10 mouse cellular contexts compared by ENCODE assay signal in genomic region chrX:164541436-164542317, GRCm38 (mm10). TPM values are rescaled to one million over a fixed set of nuclear protein-coding genes. Genes with fewer than 3 reads are reported as not detected.
DNase-seq lines count a peak whose midpoint lies in the region; ATAC-seq and TF ChIP-seq lines count a peak whose summit lies in the region.
"Had no signal": no experiment of that assay in that cellular context is flagged by ENCODE, and none has a peak within 500 bp of the region (broad histone marks: within the 10 kb centered on the region; RNA-seq: fewer than 3 reads in every experiment).

No protein-coding gene starts in this region.

- no peak for TF ChIP-seq POLR2A in CH12.LX (IDR thresholded peaks at IDR 0.05; ENCODE audit: low read depth, low read length)

- no peaks in the 10 kb centered on the region for H3K79me2 ChIP-seq in CH12.LX (replicated peaks; ENCODE audit: control insufficient read depth, extremely low read depth, insufficient read depth, poor library complexity, severe bottlenecking)

- no peak overlapping the region for H3K4me2 ChIP-seq in intestine, postnatal 0 days (replicated peaks; ENCODE audit: low read depth)
- no peak overlapping the region for H3K4me2 ChIP-seq in intestine, embryonic 16.5 days (ENCODE audit: low read depth, low read length)
- H3K4me2 ChIP-seq in CH12.LX (ENCODE audit: insufficient read depth, low read depth, poor library complexity, severe bottlenecking) = no peak overlapping the region
- H3K4me2 ChIP-seq: embryonic facial prominence, embryonic 13.5 days; liver, embryonic 13.5 days had no signal

- no peaks in the 10 kb centered on the region for H3K36me3 ChIP-seq in intestine, postnatal 0 days (ENCODE audit: control insufficient read depth, insufficient read depth)
- H3K36me3 ChIP-seq in intestine, embryonic 16.5 days (ENCODE audit: control insufficient read depth, insufficient read depth, low read length) = no peaks in the 10 kb centered on the region
- H3K36me3 ChIP-seq in CH12.LX (replicated peaks in 1 of 2; ENCODE audit: control insufficient read depth in 1 of 2, insufficient read depth in 1 of 2, low read length in 1 of 2) = no peaks in the 10 kb centered on the region
- H3K36me3 ChIP-seq: embryonic facial prominence, embryonic 13.5 days; liver, embryonic 13.5 days had no signal

- TF ChIP-seq CTCF in intestine, postnatal 0 days (IDR thresholded peaks at IDR 0.05; ENCODE audit: low read depth) = peak; percentile 65
- TF ChIP-seq CTCF in CH12.LX (conservative IDR thresholded peaks at IDR 0.05 in 1 of 2, IDR thresholded peaks at IDR 0.05 in 1 of 2; ENCODE audit: low read depth in 2 of 2, low read length in 2 of 2) = peak in 1 of 2 experiments; percentile 57; a peak in 2 of 4 replicates

- no peaks in the 10 kb centered on the region for H3K27me3 ChIP-seq in intestine, postnatal 0 days (replicated peaks; ENCODE audit: control insufficient read depth, insufficient read depth, low read length)
- no peaks in the 10 kb centered on the region for H3K27me3 ChIP-seq in intestine, embryonic 16.5 days (replicated peaks; ENCODE audit: control insufficient read depth, insufficient read depth, low read length)
- H3K27me3 ChIP-seq in CH12.LX (replicated peaks) = no peaks in the 10 kb centered on the region
- H3K27me3 ChIP-seq: liver, embryonic 13.5 days had no signal

- dilution Hi-C loops in CH12.LX (cut with MboI; ENCODE audit: extremely low pct_ligation_motif_present, extremely low pct_unique_long_range_greater_than_20kb, low sequenced_read_pairs) = no loop called here

- no peak overlapping the region for H3K9ac ChIP-seq in intestine, postnatal 0 days (ENCODE audit: low read depth, low read length)
- no peak overlapping the region for H3K9ac ChIP-seq in intestine, embryonic 16.5 days (ENCODE audit: low read depth, low read length)
- H3K9ac ChIP-seq in CH12.LX (ENCODE audit: insufficient read depth, low read depth) = no peak overlapping the region
- H3K9ac ChIP-seq: embryonic facial prominence, embryonic 13.5 days; liver, embryonic 13.5 days had no signal

- H3K4me1 ChIP-seq in intestine, postnatal 0 days (replicated peaks; ENCODE audit: control insufficient read depth, insufficient read depth, low read length) = no peaks in the 10 kb centered on the region
- no peaks in the 10 kb centered on the region for H3K4me1 ChIP-seq in intestine, embryonic 16.5 days (ENCODE audit: control insufficient read depth, insufficient read depth, low read length)
- H3K4me1 ChIP-seq in CH12.LX (ENCODE audit: control insufficient read depth in 1 of 2, insufficient read depth in 2 of 2) = no peaks in the 10 kb centered on the region
- H3K4me1 ChIP-seq: embryonic facial prominence, embryonic 13.5 days; liver, embryonic 13.5 days had no signal

- peak; percentile 68 for TF ChIP-seq RAD21 in CH12.LX (IDR thresholded peaks at IDR 0.05; ENCODE audit: low read depth, low read length)

- in situ Hi-C loops in CH12.LX (cut with MboI; ENCODE audit: low pct_ligation_motif_present, low pct_unique_long_range_greater_than_20kb, low sequenced_read_pairs) = no loop called here

- H3K9me3 ChIP-seq in intestine, postnatal 0 days (ENCODE audit: control insufficient read depth) = no peaks in the 10 kb centered on the region
- no peaks in the 10 kb centered on the region for H3K9me3 ChIP-seq in intestine, embryonic 16.5 days (ENCODE audit: control insufficient read depth, low read length)
- H3K9me3 ChIP-seq in CH12.LX (replicated peaks; ENCODE audit: low read length) = no peaks in the 10 kb centered on the region
- H3K9me3 ChIP-seq: embryonic facial prominence, embryonic 13.5 days; liver, embryonic 13.5 days had no signal

- no peak overlapping the region for H3K4me3 ChIP-seq in intestine, postnatal 0 days (ENCODE audit: low read depth, low read length)
- no peak overlapping the region for H3K4me3 ChIP-seq in intestine, embryonic 16.5 days (ENCODE audit: low read length)
- H3K4me3 ChIP-seq in CH12.LX (replicated peaks in 1 of 3; ENCODE audit: low read depth in 2 of 3, low read length in 2 of 3, poor library complexity in 1 of 3) = no peak overlapping the region
- H3K4me3 ChIP-seq: embryonic facial prominence, embryonic 13.5 days; liver, embryonic 13.5 days had no signal

- no peak for ATAC-seq in intestine, postnatal 0 days
- ATAC-seq in intestine, embryonic 16.5 days = no peak

- peak; percentile 46 for DNase-seq in CH12.LX (ENCODE audit: extremely low read depth)
- DNase-seq in NIH3T3 (ENCODE audit: low read depth) = peak; percentile 72
- DNase-seq in hindlimb bud, embryonic 11.5 days (ENCODE audit: extremely low spot score, low read depth, low spot score) = peak; percentile 31
- DNase-seq in skeletal muscle tissue, adult 2 months (ENCODE audit: low read depth, low spot score) = peak; percentile 18
- no peak for DNase-seq in urinary bladder, postnatal 4 days (ENCODE audit: low spot score in 2 of 2)
- no peak for DNase-seq in cerebellum, adult 11-12 months
- DNase-seq: liver, embryonic 13.5 days had no signal

- H3K27ac ChIP-seq in intestine, postnatal 0 days (ENCODE audit: low read depth, low read length) = no peak overlapping the region
- no peak overlapping the region for H3K27ac ChIP-seq in intestine, embryonic 16.5 days (ENCODE audit: low read length)
- no peak overlapping the region for H3K27ac ChIP-seq in CH12.LX (ENCODE audit: insufficient read depth, low read depth)
- H3K27ac ChIP-seq: embryonic facial prominence, embryonic 13.5 days; liver, embryonic 13.5 days had no signal

- TF ChIP-seq EP300 in CH12.LX (IDR thresholded peaks at IDR 0.05; ENCODE audit: low read length) = no peak

- WGBS in intestine, postnatal 0 days = 46% methylated on average over 11 of the region's 11 CpGs
- WGBS in intestine, embryonic 16.5 days = 42% methylated on average over 11 of the region's 11 CpGs

TF ChIP-seq in CH12.LX, 34 proteins besides CTCF, POLR2A, EP300 and RAD21:
- no peak for TF ChIP-seq ZMIZ1 (IDR thresholded peaks at IDR 0.05; ENCODE audit: low read depth, low read length)
- no peak for TF ChIP-seq NRF1 (IDR thresholded peaks at IDR 0.05; ENCODE audit: low read depth, low read length)
- peak; percentile 23 for TF ChIP-seq SMC3 (IDR thresholded peaks at IDR 0.05; ENCODE audit: low read depth, low read length)
- TF ChIP-seq SIN3A (IDR thresholded peaks at IDR 0.05; ENCODE audit: low read length) = no peak
- no peak for TF ChIP-seq HCFC1 (IDR thresholded peaks at IDR 0.05; ENCODE audit: low read depth, low read length)
- no peak for TF ChIP-seq TCF12 (IDR thresholded peaks at IDR 0.05; ENCODE audit: low read depth, low read length)
- TF ChIP-seq PAX5 (IDR thresholded peaks at IDR 0.05; ENCODE audit: low read length) = no peak
- TF ChIP-seq ZNF384 (IDR thresholded peaks at IDR 0.05; ENCODE audit: low read depth, low read length) = peak; percentile 69
- no peak for TF ChIP-seq POLR2AphosphoS2 (IDR thresholded peaks at IDR 0.05; ENCODE audit: low read depth, low read length)

RNA-seq across cellular contexts. Expression of gene Asb9, which starts 35.5 kb away (rescaled TPM):
- polyA plus RNA-seq in intestine, postnatal 0 days (2015; fragmentation: Nextera tagmentation; extraction: Ambion mirVana) = not detected in 2 replicates
- 0.16 TPM in 1 of 2 replicates, not detected in the other for polyA plus RNA-seq in intestine, embryonic 16.5 days (2015; fragmentation: Nextera tagmentation; extraction: Ambion mirVana)
- total RNA-seq in CH12.LX (2012; rRNA removed) (not detected in 2 replicates), CH12.LX (2014; rRNA removed) (not detected in 2 replicates)
- polyA plus RNA-seq in CH12.LX (2012; ENCODE audit: insufficient read length, low read depth) = not detected in 2 replicates

Comparison
In these comparisons a context has a peak if more than half of its experiments do, and no peak if none do; other contexts are left out.
1. DNase-seq: peak in CH12.LX (single experiment), NIH3T3 (single experiment), hindlimb bud, embryonic 11.5 days (single experiment) and skeletal muscle tissue, adult 2 months (single experiment); none in urinary bladder, postnatal 4 days (0 of 2) and cerebellum, adult 11-12 months (single experiment).